Mouse (Mus musculus): ENCODE measurements at regions not wholly inside any gene's neighbourhood (a gene's known extent, or its start where the extent isn't known, plus 50 kb on each side); places are given as distances from the start of the nearest gene placed in this dataset.

GRCm38 (mm10) chr12:25703023-25703400, 606.1 kb upstream of the Id2 start:
- TF ChIP-seq CTCF (IDR thresholded peaks at IDR 0.05), result no peak
- no peak for TF ChIP-seq EP300 (IDR thresholded peaks at IDR 0.05)

All from lung, postnatal 0 days (tissue).